Mouse (Mus musculus): ENCODE measurements around the gene Hectd1. TPM values are rescaled to one million over a fixed set of nuclear protein-coding genes. Genes with fewer than 3 reads are reported as not detected.

Gene Hectd1
- polyA plus RNA-seq, 1 experiment, result 12.8 TPM

DNA sequence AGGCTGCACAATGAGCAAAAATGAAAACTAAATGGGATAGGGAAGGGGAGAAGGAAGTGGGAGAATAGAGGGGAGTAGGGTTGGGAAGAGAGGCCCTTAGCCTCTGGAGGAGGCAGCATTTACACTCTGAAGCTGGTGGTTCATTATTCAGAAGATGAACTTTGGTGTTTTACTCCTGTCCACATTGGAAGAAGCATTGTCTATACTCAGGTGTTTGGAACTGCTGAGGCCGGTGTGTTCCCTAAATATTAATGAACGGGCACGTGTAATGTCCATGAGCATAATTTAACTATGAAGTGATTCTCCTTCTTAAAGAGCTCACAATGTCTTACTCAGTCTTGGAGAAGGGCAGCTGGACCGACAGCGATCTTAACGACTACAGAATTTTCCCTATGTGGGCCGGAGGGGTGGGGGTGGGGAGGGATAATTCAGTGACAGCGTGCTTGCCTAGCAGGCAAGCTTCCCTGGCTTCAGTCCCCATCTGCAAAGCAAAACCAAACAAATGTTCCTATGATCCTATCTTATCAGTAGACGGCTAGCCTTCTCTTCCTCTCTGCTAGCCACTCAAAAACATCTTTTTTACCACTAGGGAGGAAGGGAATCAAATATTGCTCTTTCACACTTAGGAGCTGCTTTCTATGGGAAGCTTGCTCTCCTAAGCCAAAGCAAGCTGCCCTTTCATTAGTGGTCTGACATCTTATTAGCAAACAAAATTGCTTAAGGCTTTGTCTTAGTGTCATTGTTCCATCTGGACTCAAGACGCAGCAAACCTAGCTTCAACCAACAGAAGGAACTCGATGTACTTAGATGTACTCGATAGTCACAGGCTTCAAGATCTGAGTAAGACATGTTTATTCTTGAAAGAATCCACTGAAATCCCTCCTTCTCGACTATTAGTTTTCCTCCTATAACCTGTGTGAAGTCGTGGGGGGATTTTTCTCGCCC, 14.5 kb upstream of the Hectd1 start:
- Histone ChIP-seq H3K4me3 (ENCODE audit: extremely low read depth, insufficient read depth, insufficient read length) (0 out of 2 replicates have a peak overlapping the region, but pooled peaks have one; percentile 6), H3K27ac (ENCODE audit: insufficient read depth, low read length) (no peak overlapping the region), H3K27me3 (ENCODE audit: control insufficient read depth, insufficient read depth, low read length) (no peaks in the 10 kb centered on the region), H3K4me1 (ENCODE audit: control insufficient read depth, insufficient read depth, insufficient read length) (peaks cover 5% of the 10 kb centered on the region), H3K36me3 (ENCODE audit: control insufficient read depth, insufficient read depth, low read length) (no peaks in the 10 kb centered on the region)
- DNase-seq (ENCODE audit: low read depth in 1 of 2, low spot score in 2 of 2), result no peak
- no peak; the same call in 1 of the 2 replicates for TF ChIP-seq POLR2A (IDR thresholded peaks at IDR 0.05; ENCODE audit: low read depth, low read length)
- no peak for TF ChIP-seq CTCF (IDR thresholded peaks at IDR 0.05; ENCODE audit: extremely low read depth, insufficient read depth, insufficient read length, insufficient replicate concordance)
- WGBS, result 60% methylated on average over 15 of the region's 15 CpGs

DNA sequence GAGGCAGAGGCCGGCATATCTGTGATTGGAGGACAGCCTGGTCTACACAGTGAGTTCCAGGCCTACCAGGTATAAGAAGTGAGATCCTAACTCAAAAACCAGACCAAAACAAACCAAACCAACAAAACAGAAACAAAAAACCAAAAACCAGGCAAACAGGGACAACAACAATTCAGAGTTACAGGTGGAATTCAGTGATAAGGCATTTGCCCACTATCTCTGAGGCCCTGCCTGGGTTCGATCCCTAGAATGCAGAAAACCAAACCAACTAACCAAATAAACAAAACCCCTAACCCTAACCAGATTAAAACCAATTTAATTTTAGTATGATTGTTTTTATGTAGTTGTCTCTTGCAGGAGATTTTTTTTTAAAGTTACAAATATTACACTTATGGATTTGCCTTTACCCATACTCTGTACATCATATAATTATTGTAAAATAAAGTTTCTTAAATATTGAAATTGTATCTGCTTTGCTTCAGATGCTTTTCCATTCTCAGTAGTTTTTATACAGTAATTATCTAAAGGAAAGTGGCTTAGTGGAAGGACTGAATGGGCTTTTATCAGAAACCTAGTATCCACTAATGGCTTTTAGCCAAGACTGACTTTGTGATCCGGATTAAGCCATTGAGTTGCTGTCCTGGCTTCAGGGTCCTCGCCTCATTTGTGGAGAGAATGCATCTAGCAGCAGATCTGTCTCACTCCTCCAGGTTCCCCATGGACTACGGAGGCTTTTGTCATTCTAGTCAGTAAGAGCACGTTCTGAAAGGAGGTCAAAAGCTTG, 12.9 kb upstream of the Hectd1 start:
- Histone ChIP-seq H3K4me1 (ENCODE audit: control insufficient read depth, insufficient read depth, insufficient read length) (peaks cover 2% of the 10 kb centered on the region; the same call in 1 of the 2 replicates), H3K27me3 (ENCODE audit: control insufficient read depth, insufficient read depth, low read length) (no peaks in the 10 kb centered on the region), H3K36me3 (ENCODE audit: control insufficient read depth, insufficient read depth, low read length) (no peaks in the 10 kb centered on the region), H3K27ac (ENCODE audit: insufficient read depth, low read length) (no peak overlapping the region), H3K4me3 (ENCODE audit: extremely low read depth, insufficient read depth, insufficient read length) (no peak overlapping the region)
- WGBS, result 85% methylated on average over 6 of the region's 6 CpGs
- TF ChIP-seq POLR2A (IDR thresholded peaks at IDR 0.05; ENCODE audit: low read depth, low read length), result no peak
- TF ChIP-seq CTCF (IDR thresholded peaks at IDR 0.05; ENCODE audit: extremely low read depth, insufficient read depth, insufficient read length, insufficient replicate concordance), result no peak
- no peak for DNase-seq (ENCODE audit: low read depth in 1 of 2, low spot score in 2 of 2)

DNA sequence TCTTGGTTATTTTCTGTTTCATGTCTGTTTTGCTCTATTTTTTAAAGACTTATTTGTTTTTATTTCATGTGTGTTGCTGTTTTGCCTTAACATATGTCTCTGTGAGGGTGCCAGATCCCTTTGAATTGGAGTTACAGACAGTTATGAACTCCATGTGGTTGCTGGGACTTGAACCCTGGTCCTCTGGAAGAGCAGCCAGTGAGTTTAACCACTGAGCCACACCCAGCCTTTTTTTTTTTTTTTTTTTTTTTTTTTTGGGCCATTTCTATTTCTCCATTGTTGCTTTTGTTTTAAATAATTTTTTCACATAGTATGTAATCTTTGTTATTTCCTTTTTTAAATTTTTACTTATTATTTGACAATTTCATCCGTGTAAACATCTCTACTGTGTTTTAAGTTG, 10.5 kb upstream of the Hectd1 start:
- TF ChIP-seq POLR2A (IDR thresholded peaks at IDR 0.05; ENCODE audit: low read depth, low read length) (no peak), CTCF (IDR thresholded peaks at IDR 0.05; ENCODE audit: extremely low read depth, insufficient read depth, insufficient read length, insufficient replicate concordance) (no peak)
- 95% methylated on average over 1 of the region's 1 CpGs for WGBS
- Histone ChIP-seq H3K4me1 (ENCODE audit: control insufficient read depth, insufficient read depth, insufficient read length) (no peaks in the 10 kb centered on the region), H3K27me3 (ENCODE audit: control insufficient read depth, insufficient read depth, low read length) (no peaks in the 10 kb centered on the region), H3K4me3 (ENCODE audit: extremely low read depth, insufficient read depth, insufficient read length) (no peak overlapping the region), H3K36me3 (ENCODE audit: control insufficient read depth, insufficient read depth, low read length) (no peaks in the 10 kb centered on the region), H3K27ac (ENCODE audit: insufficient read depth, low read length) (no peak overlapping the region)
- no peak for DNase-seq (ENCODE audit: low read depth in 1 of 2, low spot score in 2 of 2)

DNA sequence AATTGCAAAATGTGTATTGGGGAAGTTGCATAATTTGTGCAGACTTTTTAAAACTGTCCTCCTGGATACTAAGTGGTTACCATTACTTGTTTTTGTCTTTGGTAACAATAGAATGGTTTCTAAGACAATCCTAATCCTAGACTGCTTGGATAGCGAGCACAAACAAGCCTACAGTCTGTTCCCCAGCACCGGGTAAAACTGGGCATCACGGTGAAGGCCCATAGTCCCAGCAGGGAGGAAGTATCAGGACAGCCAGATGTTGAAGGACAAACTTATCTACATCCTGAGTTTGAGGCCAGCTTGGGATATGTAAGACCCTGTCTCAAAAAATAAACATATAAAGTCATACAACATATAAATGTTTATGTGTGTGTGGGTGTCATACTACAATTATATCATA, 5.9 kb upstream of the Hectd1 start:
- 47% methylated on average over 3 of the region's 3 CpGs for WGBS
- Histone ChIP-seq H3K36me3 (ENCODE audit: control insufficient read depth, insufficient read depth, low read length) (no peaks in the 10 kb centered on the region), H3K27ac (ENCODE audit: insufficient read depth, low read length) (no peak overlapping the region), H3K4me3 (ENCODE audit: extremely low read depth, insufficient read depth, insufficient read length) (no peak overlapping the region), H3K4me1 (ENCODE audit: control insufficient read depth, insufficient read depth, insufficient read length) (no peaks in the 10 kb centered on the region; the same call in 1 of the 2 replicates), H3K27me3 (ENCODE audit: control insufficient read depth, insufficient read depth, low read length) (no peaks in the 10 kb centered on the region)
- TF ChIP-seq CTCF (IDR thresholded peaks at IDR 0.05; ENCODE audit: extremely low read depth, insufficient read depth, insufficient read length, insufficient replicate concordance) (no peak), POLR2A (IDR thresholded peaks at IDR 0.05; ENCODE audit: low read depth, low read length) (no peak)
- no peak for DNase-seq (ENCODE audit: low read depth in 1 of 2, low spot score in 2 of 2)

DNA sequence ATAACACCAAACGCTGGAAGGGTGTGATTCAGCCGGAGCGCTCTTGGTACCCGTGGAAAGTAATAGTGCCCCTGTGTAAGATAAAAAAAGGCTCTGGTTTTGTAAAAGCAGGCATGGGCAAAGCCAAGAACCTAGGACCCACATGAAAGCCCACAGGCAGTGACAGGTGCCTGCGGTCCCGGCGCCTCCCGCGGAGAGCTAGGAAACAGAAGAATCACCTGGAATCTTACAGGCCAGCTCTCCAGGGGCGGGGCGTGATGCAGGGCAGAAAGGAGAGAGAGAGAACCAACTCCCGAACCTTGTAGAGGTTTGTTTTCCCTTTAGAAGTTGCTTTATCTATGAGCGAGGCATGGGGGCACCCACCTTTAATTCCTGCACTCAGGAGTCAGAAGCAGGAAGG, 2.6 kb upstream of the Hectd1 start:
- H3K4me3 ChIP-seq (ENCODE audit: extremely low read depth, insufficient read depth, insufficient read length), result no peak overlapping the region
- DNase-seq (ENCODE audit: low read depth in 1 of 2, low spot score in 2 of 2), result no peak
- no peaks in the 10 kb centered on the region for H3K27me3 ChIP-seq (ENCODE audit: control insufficient read depth, insufficient read depth, low read length)
- no peaks in the 10 kb centered on the region for H3K36me3 ChIP-seq (ENCODE audit: control insufficient read depth, insufficient read depth, low read length)
- H3K27ac ChIP-seq (ENCODE audit: insufficient read depth, low read length), result no peak overlapping the region
- no peaks in the 10 kb centered on the region; the same call in 1 of the 2 replicates for H3K4me1 ChIP-seq (ENCODE audit: control insufficient read depth, insufficient read depth, insufficient read length)
- TF ChIP-seq CTCF (IDR thresholded peaks at IDR 0.05; ENCODE audit: extremely low read depth, insufficient read depth, insufficient read length, insufficient replicate concordance) (no peak), POLR2A (IDR thresholded peaks at IDR 0.05; ENCODE audit: low read depth, low read length) (no peak)
- 92% methylated on average over 13 of the region's 13 CpGs for WGBS

DNA sequence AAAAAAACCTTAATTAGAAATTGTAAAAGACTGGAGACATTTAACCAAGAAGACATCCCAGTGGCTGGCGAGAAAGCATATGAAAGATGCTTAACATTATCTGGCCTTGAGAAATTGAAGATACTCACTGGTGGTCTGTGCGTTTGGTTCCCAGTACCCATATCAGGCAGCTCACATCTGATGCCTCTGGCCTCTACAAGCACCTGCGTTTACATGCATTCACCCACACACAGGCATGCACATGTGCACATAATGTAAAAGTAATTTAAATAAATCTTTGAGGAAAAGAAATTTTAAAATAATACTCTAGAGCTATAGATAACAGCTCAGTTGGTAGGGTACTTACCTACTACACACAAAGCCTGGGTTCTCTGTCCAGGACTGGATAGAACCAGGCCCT, 2.0 kb upstream of the Hectd1 start:
- 85% methylated on average over 3 of the region's 3 CpGs for WGBS
- no peak for DNase-seq (ENCODE audit: low read depth in 1 of 2, low spot score in 2 of 2)
- Histone ChIP-seq H3K27ac (ENCODE audit: insufficient read depth, low read length) (no peak overlapping the region), H3K36me3 (ENCODE audit: control insufficient read depth, insufficient read depth, low read length) (no peaks in the 10 kb centered on the region; the same call in 1 of the 2 replicates), H3K27me3 (ENCODE audit: control insufficient read depth, insufficient read depth, low read length) (no peaks in the 10 kb centered on the region), H3K4me1 (ENCODE audit: control insufficient read depth, insufficient read depth, insufficient read length) (no peaks in the 10 kb centered on the region; the same call in 1 of the 2 replicates), H3K4me3 (ENCODE audit: extremely low read depth, insufficient read depth, insufficient read length) (no peak overlapping the region)
- no peak for TF ChIP-seq CTCF (IDR thresholded peaks at IDR 0.05; ENCODE audit: extremely low read depth, insufficient read depth, insufficient read length, insufficient replicate concordance)
- no peak for TF ChIP-seq POLR2A (IDR thresholded peaks at IDR 0.05; ENCODE audit: low read depth, low read length)

Data from spleen, adult 2 months (tissue).